Mouse (Mus musculus) stomach, postnatal 0 days (tissue): ENCODE data around the gene Ap3d1.

Experiments used
- CTCF ChIP-seq: IDR thresholded peaks from 2 replicates; pipeline ENCODE4 v1.5.1; 2016; ENCODE audit warnings: antibody characterized with exemption, low read depth, mild to moderate bottlenecking, moderate library complexity
- EP300 ChIP-seq: optimal IDR thresholded peaks from 2 replicates; pipeline ENCODE3; 2016; ENCODE audit warnings: antibody characterized with exemption

DNA sequence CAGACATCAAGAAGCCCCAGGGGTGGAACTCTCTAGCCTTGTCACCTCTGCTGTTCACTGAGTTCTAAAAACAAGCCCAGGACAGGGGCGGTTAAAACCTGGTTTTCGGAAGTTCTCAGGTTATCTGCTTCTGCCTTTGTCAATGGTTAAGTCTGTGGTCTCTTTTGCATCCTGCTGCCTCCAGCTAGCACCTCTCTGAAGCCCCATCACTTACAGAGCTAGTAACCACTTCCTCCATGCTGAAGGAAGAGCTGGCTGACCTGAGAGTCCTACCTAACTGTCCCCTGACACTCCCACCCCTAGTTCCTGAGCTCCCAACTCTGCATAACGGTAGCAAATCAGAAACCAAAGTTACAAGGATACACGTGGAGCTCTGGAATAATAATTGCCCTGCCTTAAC, 41.3 kb downstream of the Ap3d1 start:
- no peak for TF ChIP-seq CTCF
- no peak for TF ChIP-seq EP300
